Mouse (Mus musculus) forebrain, embryonic 13.5 days (tissue): ENCODE measurements around the gene Tex14. TPM values are rescaled to one million over a fixed set of nuclear protein-coding genes. Genes with fewer than 3 reads are reported as not detected.

Experiments used
- ATAC-seq: fragments of 200-750 bp; cut with Nextera tagmentation; 2 replicates; pipeline ENCODE4 v1.8.0; 2017
- H3K27ac ChIP-seq: fragments of 300-500 bp; sonication (generic); 2 replicates; pipeline ENCODE4 v1.5.1; 2015; ENCODE audit warnings: inconsistent platforms, mild to moderate bottlenecking, moderate library complexity
- H3K27me3 ChIP-seq: fragments of 300-500 bp; sonication (generic); 2 replicates; pipeline ENCODE4 v1.6.1; 2015; ENCODE audit warnings: mild to moderate bottlenecking, inconsistent platforms
- H3K36me3 ChIP-seq: fragments of 300-500 bp; sonication (generic); 2 replicates; pipeline ENCODE4 v1.6.1; 2015; ENCODE audit warnings: mild to moderate bottlenecking, inconsistent platforms; ENCODE audit not compliant: poor library complexity, severe bottlenecking
- H3K4me1 ChIP-seq: fragments of 300-500 bp; sonication (generic); 2 replicates; pipeline ENCODE4 v1.6.1; 2015; ENCODE audit warnings: inconsistent platforms
- H3K4me2 ChIP-seq: fragments of 300-500 bp; sonication (generic); 2 replicates; pipeline ENCODE4 v1.6.1; 2015; ENCODE audit warnings: inconsistent platforms, mild to moderate bottlenecking, moderate library complexity
- H3K4me3 ChIP-seq: fragments of 300-500 bp; sonication (generic); 2 replicates; pipeline ENCODE4 v1.5.1; 2015; ENCODE audit warnings: mild to moderate bottlenecking, inconsistent platforms
- H3K9ac ChIP-seq: fragments of 300-500 bp; sonication (generic); 2 replicates; pipeline ENCODE4 v1.6.1; 2015; ENCODE audit warnings: mild to moderate bottlenecking, inconsistent platforms
- H3K9me3 ChIP-seq: fragments of 300-500 bp; sonication (generic); replicated peaks from 2 replicates; pipeline ENCODE4 v1.6.1; 2016; ENCODE audit warnings: inconsistent platforms
- WGBS: fragments of 180-500 bp; shearing (Covaris S2); methylation state at CpG from one replicate; pipeline ENCODE4 v1.1.7; 2015; 5-methylcytosine and 5-hydroxymethylcytosine counted together
- polyA plus RNA-seq: library from polyadenylated mRNA; unstranded; fragments of >200 nt; fragmentation: Nextera tagmentation; extraction: Ambion mirVana; gene quantifications from 2 replicates; pipeline ENCODE4 v1.2.1, GENCODE M21; 2015

The Tex14 gene
- 0.10 and 0.43 TPM in 2 replicates for polyA plus RNA-seq

GRCm38 (mm10) chr11:87404876-87405275 is at the start of gene Tex14, which contains the start of gene Rad51c:
Tex14 (plus strand) TSS chr11:87405065.
Rad51c (minus strand) TSS chr11:87404954.
- WGBS: 85% methylated on average over 27 of the region's 27 CpGs
- Histone ChIP-seq H3K9ac (peak within 1 kb of the TSS; percentile 83), H3K4me1 (peaks cover 4% of the 10 kb centered on the region; the same call in 1 of the 2 replicates), H3K36me3 (peaks cover 7% of the 10 kb centered on the region; the same call in 1 of the 2 replicates), H3K4me2 (peak within 1 kb of the TSS; percentile 65), H3K9me3 (no peaks in the 10 kb centered on the region), H3K27me3 (no peaks in the 10 kb centered on the region), H3K4me3 (peak within 1 kb of the TSS; percentile 64), H3K27ac (peak within 1 kb of the TSS; percentile 93)
- peak; percentile 52 for ATAC-seq

- Histone ChIP-seq H3K4me2 (peak overlapping the region; percentile 83), H3K27ac (peak overlapping the region; percentile 83), H3K9me3 (no peaks in the 10 kb centered on the region), H3K9ac (peak overlapping the region; percentile 92), H3K27me3 (no peaks in the 10 kb centered on the region), H3K36me3 (peaks cover 10% of the 10 kb centered on the region; the same call in 1 of the 2 replicates), H3K4me1 (peaks cover 11% of the 10 kb centered on the region), H3K4me3 (peak overlapping the region; percentile 88)
- ATAC-seq: no peak
- WGBS: 4% methylated on average over 31 of the region's 31 CpGs
Observed at GRCm38 (mm10) chr11:87357317-87358300, 47.3 kb upstream of the Tex14 start.

- WGBS: under 1% methylated on average over 50 of the region's 104 CpGs
- H3K27ac ChIP-seq: peak within 1 kb of the TSS; percentile 83
- H3K4me3 ChIP-seq: peak within 1 kb of the TSS; percentile 88
- peak within 1 kb of the TSS; percentile 83 for H3K4me2 ChIP-seq
- no peaks in the 10 kb centered on the region for H3K27me3 ChIP-seq
- peak within 1 kb of the TSS; percentile 92 for H3K9ac ChIP-seq
- peaks cover 9% of the 10 kb centered on the region; the same call in 1 of the 2 replicates for H3K36me3 ChIP-seq
- H3K4me1 ChIP-seq: peaks cover 11% of the 10 kb centered on the region
- peak; percentile 96 for ATAC-seq
- no peaks in the 10 kb centered on the region for H3K9me3 ChIP-seq
Observed at GRCm38 (mm10) chr11:87358331-87359261, 46.3 kb upstream of the Tex14 start, which contains the start of gene Ppm1e. Ppm1e (minus strand) TSS chr11:87359023.

GRCm38 (mm10) chr11:87359262-87359612 is 45.6 kb upstream of the Tex14 start:
- H3K4me1 ChIP-seq: peaks cover 11% of the 10 kb centered on the region
- H3K9me3 ChIP-seq: no peaks in the 10 kb centered on the region
- peak overlapping the region; percentile 88 for H3K4me3 ChIP-seq
- 13% methylated on average over 10 of the region's 10 CpGs for WGBS
- H3K9ac ChIP-seq: peak overlapping the region; percentile 92
- no peak overlapping the region for H3K27ac ChIP-seq
- H3K4me2 ChIP-seq: peak overlapping the region; percentile 83
- peaks cover 3% of the 10 kb centered on the region; the same call in 1 of the 2 replicates for H3K36me3 ChIP-seq
- no peaks in the 10 kb centered on the region for H3K27me3 ChIP-seq
- ATAC-seq: no peak

- Histone ChIP-seq H3K4me1 (no peaks in the 10 kb centered on the region), H3K36me3 (no peaks in the 10 kb centered on the region), H3K27ac (no peak overlapping the region), H3K4me2 (no peak overlapping the region), H3K9ac (no peak overlapping the region), H3K27me3 (no peaks in the 10 kb centered on the region), H3K9me3 (no peaks in the 10 kb centered on the region), H3K4me3 (no peak overlapping the region)
- ATAC-seq: no peak
- WGBS: 93% methylated on average over 5 of the region's 5 CpGs
Observed at GRCm38 (mm10) chr11:87365120-87365519, 39.7 kb upstream of the Tex14 start.

DNA sequence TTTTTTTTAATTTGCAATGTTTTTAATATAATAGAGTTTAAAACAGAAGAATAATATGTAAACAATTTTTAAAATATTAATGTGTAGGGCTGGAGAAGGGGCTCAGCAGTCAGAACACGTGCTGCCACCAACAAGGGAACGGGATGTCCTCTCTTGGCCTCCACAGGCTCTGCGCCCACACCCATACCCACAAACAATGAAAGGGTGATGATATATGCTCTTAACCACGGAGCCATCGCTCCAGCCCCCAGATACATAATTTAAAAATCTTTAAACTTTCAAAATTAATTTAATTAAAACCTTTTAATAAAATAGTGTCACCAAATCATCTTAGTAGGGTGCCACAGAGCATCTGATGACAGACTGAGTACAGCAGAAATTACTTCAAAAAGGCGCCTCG is 37.8 kb upstream of the Tex14 start:
- ATAC-seq: no peak

DNA sequence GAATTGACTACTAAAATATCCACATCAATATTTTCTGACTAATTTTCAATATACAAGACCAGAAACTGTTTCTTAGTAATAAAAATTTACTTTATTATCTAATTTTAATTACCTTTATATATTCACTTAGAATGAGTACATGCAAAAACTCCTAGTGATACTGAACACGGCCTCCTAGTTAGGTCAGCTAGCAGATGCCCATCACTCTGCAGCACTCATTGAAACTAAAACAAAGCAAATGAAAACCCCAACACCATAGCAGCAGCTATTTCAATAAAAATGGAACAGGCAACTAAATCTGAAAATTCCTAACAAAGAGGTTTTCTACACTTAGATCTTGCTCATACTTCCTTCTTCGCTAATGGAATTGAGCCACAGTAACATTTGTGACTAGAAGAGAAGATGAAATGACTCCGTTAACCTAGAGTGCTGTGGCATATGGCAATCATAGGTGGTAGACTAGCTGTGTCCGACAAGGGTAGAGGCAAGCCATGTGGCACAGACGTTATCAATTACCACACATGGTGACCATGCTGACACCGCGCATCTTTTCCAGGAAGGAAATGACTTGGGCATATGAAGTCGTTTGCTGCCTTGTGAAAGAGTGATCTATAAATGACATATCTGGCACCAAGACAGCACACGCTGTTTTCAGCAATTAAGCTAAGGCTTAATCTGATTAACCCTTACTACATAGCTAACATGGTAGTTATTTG is 36.8 kb upstream of the Tex14 start:
- Histone ChIP-seq H3K9me3 (no peaks in the 10 kb centered on the region), H3K4me2 (no peak overlapping the region), H3K9ac (no peak overlapping the region), H3K4me1 (no peaks in the 10 kb centered on the region), H3K4me3 (no peak overlapping the region), H3K27ac (no peak overlapping the region), H3K36me3 (no peaks in the 10 kb centered on the region), H3K27me3 (no peaks in the 10 kb centered on the region)
- 75% methylated on average over 9 of the region's 9 CpGs for whole genome bisulfite sequencing
- ATAC-seq: no peak

More for the DNA sequence above, 37.8 kb upstream of the Tex14 start:
- Histone ChIP-seq H3K27ac (no peak overlapping the region), H3K27me3 (no peaks in the 10 kb centered on the region), H3K9me3 (no peaks in the 10 kb centered on the region), H3K9ac (no peak overlapping the region), H3K4me3 (no peak overlapping the region), H3K36me3 (no peaks in the 10 kb centered on the region), H3K4me1 (no peaks in the 10 kb centered on the region), H3K4me2 (no peak overlapping the region)
- 89% methylated on average over 7 of the region's 7 CpGs for WGBS

DNA sequence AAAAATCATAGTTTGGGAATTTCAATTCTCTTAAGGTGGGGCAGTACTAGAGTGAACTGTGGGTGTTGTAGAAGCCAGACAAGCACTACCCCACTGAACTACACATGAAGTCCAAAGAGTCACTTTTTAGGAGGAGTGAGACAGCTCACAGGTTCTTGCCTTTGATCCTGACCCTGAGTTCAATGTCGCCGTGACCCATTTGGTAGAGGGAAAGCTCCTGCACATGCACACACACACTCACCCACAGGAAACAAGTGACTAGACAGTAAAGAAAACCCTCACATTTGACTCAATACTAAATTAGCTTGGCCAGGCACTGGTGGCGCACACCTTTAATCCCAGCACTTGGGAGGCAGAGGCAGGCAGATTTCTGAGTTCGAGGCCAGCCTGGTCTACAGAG is 20.3 kb upstream of the Tex14 start:
- H3K4me1 ChIP-seq: no peaks in the 10 kb centered on the region

GRCm38 (mm10) chr11:87385676-87386075 is 19.2 kb upstream of the Tex14 start:
- peaks cover 5% of the 10 kb centered on the region; the same call in 1 of the 2 replicates for H3K36me3 ChIP-seq
- H3K9ac ChIP-seq: no peak overlapping the region
- no peak overlapping the region for H3K27ac ChIP-seq
- no peak for ATAC-seq
- H3K4me2 ChIP-seq: no peak overlapping the region
- no peaks in the 10 kb centered on the region for H3K27me3 ChIP-seq
- no peaks in the 10 kb centered on the region for H3K9me3 ChIP-seq
- no peak overlapping the region for H3K4me3 ChIP-seq
- WGBS: 97% methylated on average over 1 of the region's 1 CpGs
- H3K4me1 ChIP-seq: no peaks in the 10 kb centered on the region

More for the DNA sequence above, 20.3 kb upstream of the Tex14 start:
- ATAC-seq: no peak
- Histone ChIP-seq H3K4me3 (no peak overlapping the region), H3K36me3 (peaks cover 5% of the 10 kb centered on the region; the same call in 1 of the 2 replicates), H3K9me3 (no peaks in the 10 kb centered on the region), H3K27ac (no peak overlapping the region), H3K9ac (no peak overlapping the region), H3K4me2 (no peak overlapping the region), H3K27me3 (no peaks in the 10 kb centered on the region)
- 93% methylated on average over 4 of the region's 4 CpGs for WGBS

GRCm38 (mm10) chr11:87393855-87394254 is 11.0 kb upstream of the Tex14 start:
- no peak overlapping the region for H3K27ac ChIP-seq
- H3K4me2 ChIP-seq: no peak overlapping the region
- 0 out of 2 replicates have a peak, but pooled peaks have one; percentile 62 for ATAC-seq
- WGBS: 14% methylated on average over 1 of the region's 1 CpGs
- H3K4me3 ChIP-seq: no peak overlapping the region
- no peaks in the 10 kb centered on the region for H3K9me3 ChIP-seq
- no peak overlapping the region for H3K9ac ChIP-seq
- no peaks in the 10 kb centered on the region for H3K27me3 ChIP-seq
- 0 out of 2 replicates have a peak, but pooled peaks cover 2% of the 10 kb centered on the region for H3K36me3 ChIP-seq
- H3K4me1 ChIP-seq: no peaks in the 10 kb centered on the region

- ATAC-seq: no peak
- peaks cover 9% of the 10 kb centered on the region; the same call in 1 of the 2 replicates for H3K36me3 ChIP-seq
- no peak overlapping the region for H3K27ac ChIP-seq
- no peaks in the 10 kb centered on the region for H3K27me3 ChIP-seq
- no peak overlapping the region for H3K9ac ChIP-seq
- H3K4me2 ChIP-seq: no peak overlapping the region
- 91% methylated on average over 2 of the region's 2 CpGs for WGBS
- H3K4me1 ChIP-seq: no peaks in the 10 kb centered on the region
- no peak overlapping the region for H3K4me3 ChIP-seq
- H3K9me3 ChIP-seq: no peaks in the 10 kb centered on the region
Observed at GRCm38 (mm10) chr11:87398402-87398801, 6.5 kb upstream of the Tex14 start.
